Mouse (Mus musculus): ENCODE measurements around the gene Ppil2.
A peak's percentile ranks its signal among the peaks of the same experiment; 100 is the strongest.

The Ppil2 gene

DNA sequence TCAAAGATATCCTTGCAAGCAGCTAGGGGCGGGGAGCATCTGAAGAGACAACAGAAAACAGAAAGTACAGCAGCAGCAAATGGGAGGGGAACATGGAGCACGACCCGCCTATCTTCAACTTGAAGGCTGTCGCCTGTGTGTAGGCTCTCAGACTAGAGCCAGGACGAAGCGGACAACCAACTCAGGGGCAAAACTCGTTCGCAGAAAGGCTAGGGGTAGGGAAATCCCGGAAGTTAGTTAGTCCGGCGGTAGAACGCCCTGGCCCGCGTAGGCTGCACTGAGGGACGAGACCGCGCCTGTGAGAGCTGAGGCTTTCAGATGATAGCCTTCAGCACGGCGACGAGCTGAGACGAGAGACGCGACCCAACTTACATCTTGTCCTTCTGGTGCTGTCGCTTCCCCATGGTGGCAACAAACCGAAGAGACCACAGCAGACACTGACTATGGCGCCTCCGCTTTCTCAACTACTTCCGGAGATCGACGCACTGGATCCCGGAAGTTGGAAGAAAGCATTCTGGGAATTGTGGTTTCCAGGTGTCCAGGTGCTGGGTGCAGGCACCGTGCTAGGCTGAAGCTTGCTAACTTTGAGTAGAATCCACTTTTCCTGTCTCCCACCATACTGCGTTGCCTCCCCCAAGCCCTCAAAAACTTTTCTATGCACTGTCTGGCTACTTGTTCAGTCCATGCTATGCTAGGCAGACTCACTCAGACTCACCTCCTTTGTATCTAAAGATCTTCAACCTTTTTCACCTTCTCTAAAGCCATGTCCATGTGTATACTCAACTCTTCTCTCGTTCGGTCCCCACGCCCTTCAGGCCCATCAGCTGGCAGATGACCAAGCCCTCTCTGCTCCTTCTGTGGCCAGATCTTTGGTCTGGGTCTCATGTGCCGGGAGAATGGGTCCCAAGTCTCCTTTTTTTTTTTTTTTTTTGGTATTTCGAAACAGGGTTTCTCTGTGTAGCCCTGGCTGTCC, at the start of gene Ppil2:
Ppil2 (minus strand) TSS at position 487 of the 973 bp plus-strand sequence.
- DNase-seq (ENCODE audit: low read depth, low spot score): peak; percentile 69

DNA sequence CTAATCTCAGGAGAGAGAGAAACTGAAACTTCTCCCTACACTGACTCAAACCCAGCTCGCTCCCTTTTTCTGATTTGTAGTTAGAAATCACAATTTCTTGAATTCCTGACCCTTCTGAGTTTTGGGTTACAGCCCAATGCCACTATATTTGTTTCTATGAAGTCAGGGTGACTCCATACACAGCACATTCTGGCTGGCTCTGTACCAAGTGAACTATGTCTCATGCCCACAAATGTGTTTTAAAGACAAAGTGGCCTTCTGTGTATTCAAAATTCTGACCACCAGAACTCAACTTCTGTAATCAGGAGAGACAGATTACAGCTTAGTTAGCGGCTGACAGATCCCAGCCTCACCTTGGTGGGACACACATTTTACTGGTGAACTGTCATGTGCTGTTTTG, 43.3 kb upstream of the Ppil2 start:
- no peak for DNase-seq (ENCODE audit: low read depth, low spot score)

DNA sequence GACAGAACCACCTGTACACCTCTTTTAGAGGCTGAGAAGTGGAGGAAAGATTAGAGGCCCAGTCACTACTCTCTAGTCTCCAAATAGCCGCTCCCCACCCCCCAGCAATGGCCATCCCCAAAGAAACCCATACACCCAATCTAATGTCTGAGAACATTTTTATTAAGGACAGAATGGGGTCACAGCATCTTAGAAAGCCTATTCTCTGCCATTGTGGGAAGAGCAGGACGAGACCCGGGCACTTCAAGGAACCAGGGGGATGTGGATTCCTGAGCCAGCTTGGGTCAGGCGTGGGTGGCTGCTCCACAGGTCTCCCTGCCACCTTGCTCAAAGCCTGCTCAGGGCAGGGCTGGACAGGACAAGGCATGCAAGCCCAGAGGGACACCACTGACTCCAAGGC, 40.8 kb upstream of the Ppil2 start:
- DNase-seq (ENCODE audit: low read depth, low spot score): no peak

DNA sequence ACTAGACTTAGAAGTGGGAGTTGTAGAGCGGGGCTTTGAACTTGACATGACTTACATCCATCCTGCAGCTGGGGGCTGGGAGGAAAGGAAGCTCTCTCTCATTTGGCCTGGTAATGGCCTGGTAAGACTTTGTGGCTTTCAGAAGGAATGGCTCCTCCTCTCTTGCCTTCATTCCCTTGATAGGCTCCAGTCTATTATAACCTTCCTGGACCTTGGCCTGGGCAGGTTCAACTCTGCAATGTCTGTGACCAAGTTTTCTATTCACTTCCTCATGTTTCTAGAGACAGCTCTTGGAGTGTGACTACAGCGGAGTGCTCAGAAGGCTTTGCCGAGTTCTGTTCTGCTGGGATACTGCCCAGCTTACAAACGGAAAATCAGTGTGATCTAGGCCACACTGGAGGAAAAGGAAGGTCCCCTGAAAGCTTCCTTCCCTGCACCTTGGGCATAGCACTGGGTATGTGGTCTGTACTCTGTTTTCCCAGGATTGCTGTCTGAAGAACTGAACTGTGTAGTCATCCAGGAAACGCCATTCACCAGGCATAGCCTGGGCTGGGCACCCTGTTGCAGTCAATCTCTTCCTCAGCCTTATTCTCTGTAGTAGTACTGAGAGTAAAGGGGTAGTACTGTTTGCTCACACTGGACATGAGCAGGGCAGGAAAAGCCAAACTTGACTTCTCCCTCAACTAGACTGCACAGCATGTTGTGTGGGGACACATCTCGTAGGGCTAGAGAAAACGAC, 39.6 kb upstream of the Ppil2 start:
- DNase-seq (ENCODE audit: low read depth, low spot score): no peak

DNA sequence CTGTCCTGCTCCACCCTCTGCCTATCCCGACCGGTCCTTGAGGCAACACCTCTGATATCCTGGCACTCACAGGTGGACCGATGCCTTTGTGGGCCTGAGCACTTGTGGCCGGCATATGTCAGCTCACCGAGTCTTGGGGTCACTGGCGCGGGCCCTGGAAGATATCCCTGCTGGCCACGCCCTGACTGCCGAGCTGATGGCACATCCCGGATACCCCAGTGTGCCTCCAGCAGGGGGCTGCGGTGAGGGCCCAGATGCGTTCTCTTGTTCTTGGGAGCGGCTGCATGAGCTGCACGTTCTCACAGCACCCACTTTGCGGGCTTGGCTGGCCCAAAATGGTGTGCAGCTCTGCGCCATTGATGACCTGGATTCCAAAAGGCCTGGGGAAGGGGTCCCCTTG, 37.0 kb upstream of the Ppil2 start:
- DNase-seq (ENCODE audit: low read depth, low spot score): no peak

DNA sequence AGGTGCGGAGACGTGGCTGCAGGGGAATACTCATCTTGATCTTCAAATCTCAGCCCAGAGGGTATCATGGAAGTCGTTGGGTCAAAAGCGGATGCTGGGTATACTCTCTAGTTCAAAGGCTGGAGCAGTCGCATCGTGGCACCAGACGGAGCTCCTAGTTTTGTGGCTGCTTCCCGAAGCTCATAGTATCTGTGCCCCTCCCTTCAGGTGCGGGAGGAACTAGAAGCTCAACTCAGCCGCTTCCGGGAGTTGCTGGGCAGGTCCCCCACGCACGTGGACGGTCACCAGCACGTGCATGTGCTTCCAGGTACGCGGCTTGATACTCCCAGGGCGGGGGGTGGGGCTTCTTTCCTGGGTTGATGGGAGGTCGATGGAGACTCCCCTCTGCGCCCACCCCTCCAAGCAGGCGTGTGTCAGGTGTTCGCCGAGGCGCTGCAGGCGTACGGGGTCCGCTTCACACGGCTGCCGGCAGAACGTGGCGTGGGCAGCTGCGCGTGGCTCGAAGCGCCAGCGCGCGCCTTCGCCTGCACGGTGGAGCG, 36.4 kb upstream of the Ppil2 start:
- no peak for DNase-seq (ENCODE audit: low read depth, low spot score)

DNA sequence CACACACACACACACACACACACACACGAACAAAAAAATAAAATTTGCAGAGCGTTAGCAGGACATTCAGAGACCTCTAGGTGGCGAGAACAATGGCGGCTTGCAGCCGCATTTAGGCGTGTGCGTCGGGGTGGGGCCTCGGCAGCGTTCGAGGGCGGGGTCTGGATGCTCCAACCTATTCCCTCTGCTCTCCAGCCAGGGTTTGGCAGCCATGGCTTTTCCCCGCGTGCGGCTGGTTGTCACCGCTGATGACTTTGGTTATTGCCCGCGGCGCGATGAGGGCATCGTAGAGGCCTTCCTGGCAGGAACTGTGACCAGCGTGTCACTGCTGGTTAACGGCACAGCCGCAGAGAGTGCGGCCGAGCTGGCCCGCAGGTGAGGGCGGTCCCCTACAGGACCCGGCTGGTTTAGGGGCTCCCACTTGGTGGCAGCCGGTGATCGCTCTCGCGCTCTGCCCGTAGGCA, 35.7 kb upstream of the Ppil2 start, which contains the start of gene Ccdc116:
Ccdc116 (minus strand) TSS at position 458 of the 464 bp plus-strand sequence.
- DNase-seq (ENCODE audit: low read depth, low spot score): peak; percentile 53

DNA sequence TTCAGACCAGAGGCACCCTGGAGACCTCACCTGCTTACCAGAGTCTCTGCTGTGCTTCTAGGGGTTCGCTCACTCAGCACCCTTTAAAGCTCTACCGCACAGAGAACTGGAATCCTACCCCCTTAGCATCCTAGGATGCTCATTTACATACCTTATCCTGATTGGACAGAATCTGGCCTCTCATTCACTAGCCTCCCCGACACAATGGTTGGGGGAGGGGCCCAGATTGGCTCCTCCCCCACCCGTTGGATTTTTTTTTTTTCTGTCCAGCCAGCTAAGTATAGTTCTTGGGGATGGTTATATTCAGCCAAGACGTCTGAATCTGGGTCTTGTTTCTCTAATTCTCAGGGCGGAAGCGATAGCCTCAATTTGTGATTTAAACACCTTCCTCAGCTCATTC, 33.3 kb upstream of the Ppil2 start, which contains the start of gene Ydjc:
Ydjc (plus strand) TSS at position 283 of the 400 bp plus-strand sequence.
- no peak for DNase-seq (ENCODE audit: low read depth, low spot score)

DNA sequence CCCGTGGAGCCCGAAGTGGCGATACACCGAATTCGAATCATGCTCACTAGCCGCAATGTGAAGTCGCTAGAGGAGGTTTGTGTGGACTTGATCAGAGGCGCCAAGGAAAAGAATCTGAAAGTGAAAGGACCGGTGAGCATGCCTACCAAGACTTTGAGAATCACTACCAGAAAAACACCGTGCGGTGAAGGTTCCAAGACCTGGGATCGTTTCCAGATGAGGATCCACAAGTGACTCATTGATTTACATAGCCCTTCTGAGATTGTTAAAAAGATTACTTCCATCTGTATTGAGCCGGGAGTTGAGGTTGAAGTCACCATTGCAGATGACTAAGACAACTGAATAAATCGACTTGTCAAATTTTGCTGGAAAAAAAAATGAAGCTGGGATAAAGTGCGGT, 26.3 kb upstream of the Ppil2 start:
- no peak for DNase-seq (ENCODE audit: low read depth, low spot score)

DNA sequence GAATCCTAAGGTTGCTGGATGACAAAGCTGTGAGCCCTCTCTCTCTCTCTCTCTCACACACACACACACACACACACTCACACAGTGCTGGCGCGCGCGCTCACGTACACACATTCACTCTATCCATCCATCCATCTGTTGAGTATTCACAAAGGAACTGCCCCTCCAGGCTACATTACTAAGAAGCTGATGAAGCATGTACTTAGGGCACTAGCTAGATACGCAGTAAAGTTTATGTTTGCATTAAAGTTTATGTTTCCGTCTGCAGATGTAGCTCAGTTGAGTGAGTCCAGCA, 21.8 kb upstream of the Ppil2 start:
- no peak for DNase-seq (ENCODE audit: low read depth, low spot score)

DNA sequence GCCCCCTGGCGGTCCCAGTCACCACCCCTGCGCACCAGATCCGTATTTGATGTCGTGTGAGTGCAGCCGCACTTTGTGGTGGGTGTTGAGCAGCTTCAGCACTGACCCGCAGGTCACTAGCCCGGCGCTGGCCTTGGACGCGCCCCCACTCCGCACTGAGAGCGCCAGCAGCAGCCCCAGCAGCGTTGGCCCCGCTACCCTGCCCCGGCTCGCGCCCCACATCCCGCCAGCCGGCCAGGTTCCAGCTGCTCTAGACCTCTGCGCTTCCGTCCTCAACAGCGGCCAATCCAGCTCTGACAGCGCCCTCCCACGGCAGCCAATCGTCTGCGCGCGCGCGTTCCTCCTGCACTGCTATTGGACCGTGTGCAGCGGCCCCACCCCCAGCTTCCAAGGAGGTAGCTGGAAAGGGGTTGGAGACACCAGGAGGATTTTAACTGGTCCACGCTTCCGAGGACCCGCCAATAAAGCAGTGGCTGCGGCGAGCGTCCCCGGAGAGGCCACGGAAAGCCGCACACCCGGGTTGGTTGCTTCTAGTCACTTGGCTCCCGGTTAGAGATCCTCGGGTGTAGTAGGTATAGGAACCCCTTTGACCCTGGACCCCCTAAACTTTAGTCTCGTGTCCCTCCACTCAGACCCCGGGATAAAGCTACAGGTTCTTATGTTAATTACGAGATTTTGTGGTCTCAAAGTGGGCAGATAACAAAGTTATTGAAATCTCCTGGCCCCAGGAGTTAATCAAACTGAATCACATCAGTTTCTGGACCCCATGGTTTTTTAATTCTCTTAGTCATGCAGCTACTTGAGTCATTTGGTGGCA, 21.2 kb upstream of the Ppil2 start, which contains the start of gene Sdf2l1:
Sdf2l1 (minus strand) TSS at position 295 of the 817 bp plus-strand sequence.
- peak; percentile 96 for DNase-seq (ENCODE audit: low read depth, low spot score)

DNA sequence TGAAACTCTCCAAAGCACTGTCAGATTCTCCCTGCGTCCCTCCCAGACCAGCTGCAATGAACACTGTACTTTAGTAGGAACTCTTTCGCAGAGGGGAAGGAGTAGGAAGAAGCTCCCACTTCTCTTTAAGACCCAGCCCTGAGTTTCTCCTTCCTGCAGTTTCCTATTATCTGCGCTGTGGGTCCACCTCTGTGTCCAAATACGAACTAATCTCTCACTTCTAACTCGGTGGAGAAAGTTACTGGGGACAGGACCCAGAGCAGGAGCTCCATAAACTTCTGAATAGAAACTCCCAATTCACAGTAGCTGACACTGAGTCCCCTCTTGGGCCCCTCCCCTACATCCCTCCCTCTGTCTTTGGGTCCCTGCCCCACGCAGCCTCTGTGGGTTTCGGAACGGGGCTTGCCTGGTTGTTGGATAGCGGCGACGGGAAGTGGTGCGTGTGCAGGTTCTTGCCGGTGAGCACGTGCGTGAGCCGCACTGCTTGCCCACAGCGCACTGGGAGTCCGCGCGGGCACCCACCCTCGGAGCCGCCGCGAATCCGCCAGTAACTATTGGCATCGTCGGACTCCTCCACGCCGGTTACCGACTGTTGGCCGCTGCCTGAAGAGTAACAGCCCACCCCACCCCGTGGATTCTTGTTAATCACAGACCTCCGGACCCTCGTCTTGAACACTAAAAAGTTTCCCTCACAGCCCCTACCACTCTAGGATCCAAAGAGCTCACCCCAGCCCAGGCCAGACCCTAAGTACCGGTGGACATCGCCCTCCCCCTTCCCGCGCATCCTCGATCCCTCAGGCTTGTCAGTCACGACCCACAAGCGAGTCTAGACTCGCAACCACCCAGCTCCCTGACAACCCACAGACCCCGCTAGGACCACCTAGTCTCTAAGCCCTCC, 20.4 kb upstream of the Ppil2 start:
- DNase-seq (ENCODE audit: low read depth, low spot score): no peak

DNA sequence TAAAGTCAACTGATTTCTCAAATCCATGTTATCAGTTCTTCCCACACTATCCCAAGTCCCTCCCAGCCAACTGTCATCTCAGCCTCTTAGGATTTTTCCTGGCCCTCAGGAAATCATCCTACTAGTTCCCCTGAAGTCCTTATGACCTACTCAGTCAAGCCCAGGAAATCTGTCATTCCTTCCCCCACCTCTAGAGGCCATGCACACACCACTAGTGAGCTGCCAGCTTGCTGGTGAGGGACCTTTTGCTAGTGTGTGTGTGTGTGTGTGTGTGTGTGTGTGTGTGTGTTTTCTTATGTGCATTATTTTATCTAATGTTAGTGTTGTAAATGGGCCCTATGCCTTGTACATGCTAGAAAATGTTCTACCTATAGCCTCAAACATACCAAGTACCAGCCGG, 16.2 kb upstream of the Ppil2 start:
- DNase-seq (ENCODE audit: low read depth, low spot score): no peak

DNA sequence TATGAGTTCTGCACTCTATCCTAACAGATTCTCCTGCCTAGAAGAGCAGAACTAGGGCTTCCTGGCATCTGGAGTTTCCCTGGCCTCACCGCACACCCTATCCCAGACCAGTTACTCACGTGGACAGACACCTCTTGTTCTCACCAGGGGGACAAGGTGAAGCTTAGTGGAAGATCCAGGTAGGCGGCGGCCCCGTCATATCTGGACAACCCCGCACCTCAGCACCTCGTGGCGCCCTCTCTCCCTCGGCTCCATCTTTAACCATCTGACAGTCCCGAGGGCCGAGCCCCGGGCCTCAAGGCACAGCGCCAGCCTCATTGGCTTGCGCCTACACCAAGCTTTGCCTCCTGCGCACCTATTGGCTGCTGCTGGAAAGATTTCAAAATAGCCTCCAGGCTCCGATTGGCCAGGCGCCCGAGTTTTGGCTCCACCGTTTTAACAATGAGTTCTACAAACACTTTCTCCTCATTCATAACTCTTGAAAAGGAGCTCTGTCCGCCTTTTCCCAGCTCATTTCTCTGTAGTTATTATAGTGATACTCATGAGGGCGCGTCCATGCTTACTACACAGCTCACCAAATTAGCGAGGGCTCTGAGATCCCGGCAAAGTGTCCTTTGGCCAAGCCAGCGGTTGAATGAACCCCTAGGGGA, 13.9 kb upstream of the Ppil2 start, which contains the start of gene 2610318N02Rik:
2610318N02Rik (minus strand) TSS at position 297 of the 650 bp plus-strand sequence.
- DNase-seq (ENCODE audit: low read depth, low spot score): peak; percentile 80

DNA sequence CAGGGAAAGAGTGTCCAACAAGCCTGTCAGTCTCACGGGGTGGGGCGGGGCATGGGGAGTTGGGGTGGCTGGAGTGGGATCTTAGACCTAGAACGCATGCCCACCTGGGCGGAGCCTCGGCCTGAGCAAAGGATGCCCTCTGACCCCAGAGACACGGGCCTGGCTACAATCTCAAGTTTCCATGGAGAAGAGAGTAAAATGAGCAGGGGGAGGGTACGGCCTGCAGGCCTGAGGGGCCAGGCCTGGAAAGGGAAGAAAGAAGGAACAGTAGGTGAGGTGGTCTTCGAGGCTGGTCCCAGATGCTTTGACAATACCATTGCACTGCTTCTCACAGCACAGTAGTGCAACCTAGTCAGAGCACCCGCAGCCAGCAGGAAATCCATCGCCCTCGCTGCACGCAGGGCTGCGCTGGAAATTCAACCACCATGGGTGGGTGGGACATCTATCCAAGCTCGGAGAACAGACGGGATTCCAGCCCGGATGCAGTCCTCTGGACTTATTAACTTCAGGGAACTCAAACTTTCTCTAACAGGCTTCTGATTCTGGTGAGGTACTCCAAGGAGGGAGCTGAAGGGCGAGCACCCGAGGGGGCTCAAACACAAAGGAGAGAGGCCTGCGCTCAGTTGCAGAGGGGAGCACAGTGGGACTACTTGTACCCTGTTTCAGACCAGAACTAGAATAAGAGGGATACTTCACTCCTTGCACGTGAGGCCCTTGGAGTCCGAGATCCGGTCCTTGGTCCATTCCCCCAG, 13.2 kb upstream of the Ppil2 start:
- no peak for DNase-seq (ENCODE audit: low read depth, low spot score)

DNA sequence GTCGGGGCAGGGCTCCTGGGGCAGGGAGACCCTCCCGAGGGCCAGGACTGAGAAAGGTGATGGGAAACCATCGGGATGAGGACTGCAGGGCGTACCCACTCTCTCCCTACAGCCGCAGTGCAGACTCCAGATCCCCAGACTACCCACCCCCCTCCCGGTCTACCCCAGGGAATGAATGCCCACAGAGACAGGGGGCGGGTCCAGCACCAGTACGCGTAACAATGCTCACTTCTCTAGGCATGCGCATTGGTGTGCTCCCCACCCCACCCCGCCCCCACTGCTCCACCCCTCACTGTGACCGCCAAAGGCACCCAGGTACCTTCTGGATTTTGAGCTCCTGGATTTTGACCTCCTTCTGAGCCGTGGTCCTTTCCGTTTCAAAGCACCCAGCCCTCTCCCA, 10.5 kb upstream of the Ppil2 start:
- DNase-seq (ENCODE audit: low read depth, low spot score): no peak

DNA sequence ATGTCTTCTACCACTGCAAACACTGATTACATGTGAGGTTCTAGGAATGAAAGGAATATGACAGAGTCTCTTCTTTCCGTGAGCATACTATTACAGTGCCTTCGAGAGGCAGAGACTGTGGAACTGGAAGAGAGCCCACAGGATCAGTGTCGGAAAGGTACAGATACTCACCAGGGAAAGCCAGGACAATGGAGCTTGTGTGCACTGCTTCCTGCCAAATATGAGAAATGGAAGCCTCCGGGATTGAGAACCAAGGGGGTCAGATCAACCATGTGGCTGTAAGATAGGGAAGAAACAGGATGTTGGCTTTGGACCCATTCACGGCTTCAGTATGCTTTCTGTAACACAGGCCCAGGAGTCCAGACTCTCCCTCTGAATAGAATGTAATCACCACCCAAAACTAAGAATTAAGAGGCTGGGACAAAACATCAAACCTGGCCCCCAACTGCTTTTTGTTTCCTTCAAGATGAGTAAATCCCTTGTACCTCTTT, 6.3 kb upstream of the Ppil2 start:
- no peak for DNase-seq (ENCODE audit: low read depth, low spot score)

DNA sequence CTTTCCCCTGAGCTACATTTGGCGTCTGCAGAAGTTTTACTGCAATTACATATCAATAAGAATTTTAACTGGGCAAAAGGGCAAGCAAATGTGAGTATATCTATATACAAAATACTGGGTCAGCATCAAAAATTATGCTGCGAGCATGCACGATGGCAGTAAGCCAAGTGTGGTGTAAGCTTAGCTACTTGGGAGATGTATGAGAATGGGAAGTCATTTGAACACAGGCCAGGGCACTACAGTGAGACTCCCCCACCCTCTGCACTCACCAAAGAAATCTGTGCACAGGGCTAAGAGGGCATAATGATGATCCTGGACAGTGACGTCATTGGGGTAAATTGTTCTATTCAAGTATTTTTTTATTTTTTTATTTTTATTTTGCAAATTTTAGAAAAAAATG, 6.5 kb downstream of the Ppil2 start:
- DNase-seq (ENCODE audit: low read depth, low spot score): no peak

Measured in c-Kit-negative CD71-positive TER-119-positive erythroid progenitor cells, embryonic 14.5 days (primary cell).